Mouse (Mus musculus): Measurements from ENCODE around the gene Gm21974. TPM values are rescaled to one million over a fixed set of nuclear protein-coding genes. Genes with fewer than 3 reads are reported as not detected.

Gm21974 gene
- polyA plus RNA-seq, 1 experiment from 2014 or later, result not detected

GRCm38 (mm10) chr7:127922451-127923275, 27.4 kb upstream of the Gm21974 start:
- no peak overlapping the region for H3K4me3 ChIP-seq (ENCODE audit: low read depth, low read length)
- no peak overlapping the region for H3K4me2 ChIP-seq (ENCODE audit: low read length)
- H3K27me3 ChIP-seq (ENCODE audit: control insufficient read depth, insufficient read depth, low read depth, low read length), result 0 out of 2 replicates have a peak, but pooled peaks cover under 1% of the 10 kb centered on the region
- H3K4me1 ChIP-seq (ENCODE audit: control insufficient read depth, insufficient read depth, low read length), result no peaks in the 10 kb centered on the region
- no peak overlapping the region for H3K9ac ChIP-seq (ENCODE audit: low read depth, low read length)
- 89% methylated on average over 6 of the region's 6 CpGs for WGBS
- H3K27ac ChIP-seq (ENCODE audit: low read length), result no peak overlapping the region
- H3K9me3 ChIP-seq (replicated peaks; ENCODE audit: control insufficient read depth, low read length, poor library complexity, severe bottlenecking), result no peaks in the 10 kb centered on the region
- peaks cover 6% of the 10 kb centered on the region for H3K36me3 ChIP-seq (ENCODE audit: control insufficient read depth, insufficient read depth, low read length)
- no peak for ATAC-seq

- Histone ChIP-seq H3K9me3 (replicated peaks; ENCODE audit: control insufficient read depth, low read length, poor library complexity, severe bottlenecking) (no peaks in the 10 kb centered on the region), H3K9ac (ENCODE audit: low read depth, low read length) (no peak overlapping the region), H3K36me3 (ENCODE audit: control insufficient read depth, insufficient read depth, low read length) (peaks cover 9% of the 10 kb centered on the region), H3K4me1 (ENCODE audit: control insufficient read depth, insufficient read depth, low read length) (no peaks in the 10 kb centered on the region), H3K27me3 (ENCODE audit: control insufficient read depth, insufficient read depth, low read depth, low read length) (no peaks in the 10 kb centered on the region), H3K27ac (ENCODE audit: low read length) (no peak overlapping the region), H3K4me2 (ENCODE audit: low read length) (no peak overlapping the region), H3K4me3 (ENCODE audit: low read depth, low read length) (no peak overlapping the region)
- no peak for ATAC-seq
- 61% methylated on average over 8 of the region's 8 CpGs for WGBS
Observed at GRCm38 (mm10) chr7:127921516-127921915, 26.3 kb upstream of the Gm21974 start.

- peaks cover 11% of the 10 kb centered on the region for H3K36me3 ChIP-seq (ENCODE audit: control insufficient read depth, insufficient read depth, low read length)
- no peaks in the 10 kb centered on the region for H3K27me3 ChIP-seq (ENCODE audit: control insufficient read depth, insufficient read depth, low read depth, low read length)
- no peak overlapping the region for H3K4me2 ChIP-seq (ENCODE audit: low read length)
- H3K27ac ChIP-seq (ENCODE audit: low read length), result no peak overlapping the region
- no peaks in the 10 kb centered on the region for H3K9me3 ChIP-seq (replicated peaks; ENCODE audit: control insufficient read depth, low read length, poor library complexity, severe bottlenecking)
- ATAC-seq, result no peak
- no peaks in the 10 kb centered on the region for H3K4me1 ChIP-seq (ENCODE audit: control insufficient read depth, insufficient read depth, low read length)
- no peak overlapping the region for H3K4me3 ChIP-seq (ENCODE audit: low read depth, low read length)
- no peak overlapping the region for H3K9ac ChIP-seq (ENCODE audit: low read depth, low read length)
- WGBS, result 75% methylated on average over 7 of the region's 7 CpGs
Observed at GRCm38 (mm10) chr7:127919290-127919689, 24.0 kb upstream of the Gm21974 start.

GRCm38 (mm10) chr7:127918203-127918602, 22.9 kb upstream of the Gm21974 start:
- ATAC-seq, result no peak
- Histone ChIP-seq H3K27ac (ENCODE audit: low read length) (no peak overlapping the region), H3K27me3 (ENCODE audit: control insufficient read depth, insufficient read depth, low read depth, low read length) (no peaks in the 10 kb centered on the region), H3K4me2 (ENCODE audit: low read length) (no peak overlapping the region), H3K36me3 (ENCODE audit: control insufficient read depth, insufficient read depth, low read length) (peaks cover 11% of the 10 kb centered on the region), H3K4me1 (ENCODE audit: control insufficient read depth, insufficient read depth, low read length) (peaks cover 3% of the 10 kb centered on the region), H3K4me3 (ENCODE audit: low read depth, low read length) (no peak overlapping the region), H3K9me3 (replicated peaks; ENCODE audit: control insufficient read depth, low read length, poor library complexity, severe bottlenecking) (no peaks in the 10 kb centered on the region), H3K9ac (ENCODE audit: low read depth, low read length) (no peak overlapping the region)
- WGBS, result 64% methylated on average over 3 of the region's 3 CpGs

- H3K4me2 ChIP-seq (ENCODE audit: low read length), result no peak overlapping the region
- peaks cover 10% of the 10 kb centered on the region for H3K4me1 ChIP-seq (ENCODE audit: control insufficient read depth, insufficient read depth, low read length)
- WGBS, result 95% methylated on average over 12 of the region's 12 CpGs
- H3K9ac ChIP-seq (ENCODE audit: low read depth, low read length), result no peak overlapping the region
- no peak for ATAC-seq
- peaks cover 11% of the 10 kb centered on the region for H3K36me3 ChIP-seq (ENCODE audit: control insufficient read depth, insufficient read depth, low read length)
- no peak overlapping the region for H3K4me3 ChIP-seq (ENCODE audit: low read depth, low read length)
- no peak overlapping the region for H3K27ac ChIP-seq (ENCODE audit: low read length)
- H3K9me3 ChIP-seq (replicated peaks; ENCODE audit: control insufficient read depth, low read length, poor library complexity, severe bottlenecking), result no peaks in the 10 kb centered on the region
- H3K27me3 ChIP-seq (ENCODE audit: control insufficient read depth, insufficient read depth, low read depth, low read length), result no peaks in the 10 kb centered on the region
Observed at GRCm38 (mm10) chr7:127915293-127915692, 20.0 kb upstream of the Gm21974 start.

GRCm38 (mm10) chr7:127912938-127913337, 17.7 kb upstream of the Gm21974 start:
- Histone ChIP-seq H3K36me3 (ENCODE audit: control insufficient read depth, insufficient read depth, low read length) (peaks cover 15% of the 10 kb centered on the region), H3K27me3 (ENCODE audit: control insufficient read depth, insufficient read depth, low read depth, low read length) (no peaks in the 10 kb centered on the region), H3K4me2 (ENCODE audit: low read length) (peak overlapping the region; percentile 74), H3K27ac (ENCODE audit: low read length) (no peak overlapping the region; the same call in 1 of the 2 replicates), H3K4me3 (ENCODE audit: low read depth, low read length) (peak overlapping the region; percentile 97), H3K4me1 (ENCODE audit: control insufficient read depth, insufficient read depth, low read length) (peaks cover 10% of the 10 kb centered on the region), H3K9ac (ENCODE audit: low read depth, low read length) (peak overlapping the region; percentile 84), H3K9me3 (replicated peaks; ENCODE audit: control insufficient read depth, low read length, poor library complexity, severe bottlenecking) (no peaks in the 10 kb centered on the region)
- no peak for ATAC-seq
- WGBS, result 32% methylated on average over 4 of the region's 4 CpGs

- H3K27me3 ChIP-seq (ENCODE audit: control insufficient read depth, insufficient read depth, low read depth, low read length), result no peaks in the 10 kb centered on the region
- H3K4me1 ChIP-seq (ENCODE audit: control insufficient read depth, insufficient read depth, low read length), result peaks cover 10% of the 10 kb centered on the region
- H3K9ac ChIP-seq (ENCODE audit: low read depth, low read length), result peak within 1 kb of the TSS; percentile 84
- H3K27ac ChIP-seq (ENCODE audit: low read length), result peak within 1 kb of the TSS; percentile 83
- H3K4me3 ChIP-seq (ENCODE audit: low read depth, low read length), result peak within 1 kb of the TSS; percentile 97
- peaks cover 16% of the 10 kb centered on the region for H3K36me3 ChIP-seq (ENCODE audit: control insufficient read depth, insufficient read depth, low read length)
- H3K4me2 ChIP-seq (ENCODE audit: low read length), result peak within 1 kb of the TSS; percentile 74
- 1% methylated on average over 40 of the region's 40 CpGs for WGBS
- no peaks in the 10 kb centered on the region for H3K9me3 ChIP-seq (replicated peaks; ENCODE audit: control insufficient read depth, low read length, poor library complexity, severe bottlenecking)
- peak; percentile 97 for ATAC-seq
Observed at GRCm38 (mm10) chr7:127912190-127912871, 17.1 kb upstream of the Gm21974 start, which contains the start of gene Kat8. Gene Kat8, plus strand, starts transcription at chr7:127912516.

GRCm38 (mm10) chr7:127908656-127909055, 13.4 kb upstream of the Gm21974 start:
- H3K9ac ChIP-seq (ENCODE audit: low read depth, low read length), result no peak overlapping the region
- H3K27ac ChIP-seq (ENCODE audit: low read length), result no peak overlapping the region
- peaks cover 17% of the 10 kb centered on the region for H3K4me1 ChIP-seq (ENCODE audit: control insufficient read depth, insufficient read depth, low read length)
- H3K4me2 ChIP-seq (ENCODE audit: low read length), result no peak overlapping the region
- ATAC-seq, result no peak
- H3K9me3 ChIP-seq (replicated peaks; ENCODE audit: control insufficient read depth, low read length, poor library complexity, severe bottlenecking), result no peaks in the 10 kb centered on the region
- no peaks in the 10 kb centered on the region for H3K27me3 ChIP-seq (ENCODE audit: control insufficient read depth, insufficient read depth, low read depth, low read length)
- WGBS, result 92% methylated on average over 4 of the region's 4 CpGs
- H3K36me3 ChIP-seq (ENCODE audit: control insufficient read depth, insufficient read depth, low read length), result peaks cover 13% of the 10 kb centered on the region
- no peak overlapping the region for H3K4me3 ChIP-seq (ENCODE audit: low read depth, low read length)

GRCm38 (mm10) chr7:127907939-127908338, 12.7 kb upstream of the Gm21974 start:
- ATAC-seq, result no peak
- H3K36me3 ChIP-seq (ENCODE audit: control insufficient read depth, insufficient read depth, low read length), result peaks cover 13% of the 10 kb centered on the region
- no peak overlapping the region for H3K4me2 ChIP-seq (ENCODE audit: low read length)
- H3K27me3 ChIP-seq (ENCODE audit: control insufficient read depth, insufficient read depth, low read depth, low read length), result no peaks in the 10 kb centered on the region
- H3K4me1 ChIP-seq (ENCODE audit: control insufficient read depth, insufficient read depth, low read length), result peaks cover 11% of the 10 kb centered on the region
- no peaks in the 10 kb centered on the region for H3K9me3 ChIP-seq (replicated peaks; ENCODE audit: control insufficient read depth, low read length, poor library complexity, severe bottlenecking)
- no peak overlapping the region for H3K27ac ChIP-seq (ENCODE audit: low read length)
- 93% methylated on average over 12 of the region's 12 CpGs for WGBS
- H3K9ac ChIP-seq (ENCODE audit: low read depth, low read length), result no peak overlapping the region
- H3K4me3 ChIP-seq (ENCODE audit: low read depth, low read length), result no peak overlapping the region

Data from midbrain, embryonic 16.5 days (tissue).